Mouse (Mus musculus) layer of hippocampus, postnatal 10 days (tissue): ENCODE results near the gene Pappa. TPM values are rescaled to one million over a fixed set of nuclear protein-coding genes. Genes with fewer than 3 reads are reported as not detected.

Source experiments
- DNase-seq, 2 experiments: peaks; one replicate each; pipeline ENCODE4 v3.0.0; 2021; ENCODE audit warnings: low spot score in 2 of 2
- total RNA-seq, 2 experiments: library from RNA; stranded (reverse); gene quantifications; 2 replicates each; pipeline ENCODE4 v1.2.3; 2021

Gene Pappa
- total RNA-seq, 2 experiments from 2014 or later, result 1.1 to 1.3 TPM

GRCm38 (mm10) chr4:65267066-65267465 is 143.1 kb downstream of the Pappa start:
- DNase-seq, result no peak

DNA sequence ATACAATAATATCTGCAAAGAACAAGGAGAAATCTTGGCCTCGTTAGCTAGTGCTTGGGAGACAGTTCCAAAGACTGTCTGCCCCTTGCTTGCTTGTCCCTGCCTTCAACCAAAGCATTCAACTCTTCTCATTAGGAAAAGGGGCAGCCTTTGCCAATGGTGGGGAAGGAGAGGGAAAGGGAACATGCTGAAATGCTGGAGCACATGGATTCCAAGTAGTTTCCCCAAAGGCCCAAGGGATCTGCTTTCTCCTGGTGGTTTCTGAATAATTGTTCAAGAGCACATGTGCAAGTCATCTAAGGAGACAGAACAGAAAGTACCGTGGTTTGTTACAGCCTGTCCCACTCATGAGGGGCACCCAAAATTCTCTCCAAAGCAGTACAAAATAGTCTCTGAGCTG is 146.0 kb downstream of the Pappa start:
- DNase-seq, result no peak

- peak; percentile 32 to 45 for DNase-seq
These were observed 148.3 kb downstream of the Pappa start for GRCm38 (mm10) chr4:65272295-65272694.

- DNase-seq, result no peak
These were observed 149.4 kb downstream of the Pappa start for GRCm38 (mm10) chr4:65273299-65273851.

- DNase-seq, result no peak
These were observed 154.7 kb downstream of the Pappa start for GRCm38 (mm10) chr4:65278451-65279271.

DNA sequence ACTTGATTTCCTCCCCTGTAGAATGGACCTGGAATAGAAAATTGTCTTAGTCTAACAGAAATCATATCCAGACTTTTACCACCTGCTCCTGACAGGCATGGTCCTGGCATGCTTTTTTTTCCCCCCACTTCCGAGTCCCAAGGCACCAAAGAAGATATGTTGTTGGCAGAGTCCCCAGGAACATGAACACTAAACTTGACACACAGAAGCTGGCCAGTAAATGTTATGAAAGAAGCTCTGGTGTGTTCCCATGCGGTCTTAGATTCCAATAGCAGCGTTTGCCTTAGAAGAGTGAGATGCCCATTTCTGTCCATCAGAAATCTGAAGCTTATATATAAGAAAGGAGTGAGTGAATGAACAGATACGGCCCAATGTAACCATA is 155.3 kb downstream of the Pappa start:
- no peak for DNase-seq

GRCm38 (mm10) chr4:65279979-65280677 is 156.2 kb downstream of the Pappa start:
- no peak for DNase-seq

DNA sequence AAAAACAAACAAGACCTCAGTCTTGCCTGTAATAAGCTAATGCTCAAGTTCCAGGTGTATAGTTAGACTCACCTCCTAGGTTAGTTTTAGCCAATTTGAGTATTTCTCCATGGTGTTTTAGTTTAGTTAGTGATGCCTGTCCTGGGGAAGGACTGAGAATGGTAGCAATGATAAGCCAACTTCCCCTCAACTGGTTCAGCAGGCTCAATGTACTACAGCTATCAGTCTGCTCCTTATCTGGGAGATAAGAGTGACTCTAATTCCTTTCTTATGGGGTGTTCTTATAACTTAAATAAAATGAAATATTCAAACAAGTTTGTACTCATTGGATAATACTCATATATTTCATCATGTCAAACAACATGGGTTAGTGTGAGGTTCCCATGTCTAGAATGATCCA is 156.9 kb downstream of the Pappa start:
- no peak for DNase-seq

DNA sequence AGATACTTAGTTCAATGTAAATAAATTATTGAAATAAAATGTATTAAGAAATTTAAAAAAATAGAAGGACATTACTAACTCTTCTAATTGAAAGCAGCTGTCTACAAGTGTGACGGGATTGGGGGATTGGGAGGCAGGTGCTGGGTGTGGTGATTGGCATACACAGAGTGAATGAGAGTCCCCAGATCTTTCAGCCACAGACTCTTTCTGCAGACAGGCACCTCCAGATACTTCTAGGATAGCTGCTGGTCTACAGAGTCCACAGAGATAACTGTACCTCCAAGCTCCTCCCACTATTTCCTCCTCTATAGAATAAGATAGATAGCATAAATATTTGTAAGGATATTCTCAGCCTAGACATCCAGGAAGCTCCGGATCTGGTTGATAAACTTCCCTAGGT is 159.6 kb downstream of the Pappa start:
- DNase-seq, result no peak

- DNase-seq, result no peak
These were observed 161.2 kb downstream of the Pappa start for GRCm38 (mm10) chr4:65285165-65285564.

DNA sequence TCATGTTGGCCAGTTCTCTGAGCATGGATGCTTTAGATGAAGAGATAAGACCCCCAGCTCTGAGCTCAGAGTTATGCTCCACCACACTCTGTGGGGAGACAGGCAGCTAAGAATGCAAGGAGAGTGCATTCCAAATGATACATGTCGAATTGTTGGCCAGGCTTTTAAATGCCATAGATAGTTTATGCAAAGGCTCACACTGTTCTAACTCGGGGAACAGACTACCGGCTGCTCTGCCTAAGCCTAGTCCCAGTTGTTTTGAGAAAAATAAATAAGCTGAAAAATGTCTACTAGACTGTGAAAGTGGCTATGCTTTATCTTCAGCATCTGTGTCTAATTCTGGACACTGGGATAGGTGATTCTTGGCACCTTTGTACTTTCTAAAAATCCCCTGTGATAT is 165.3 kb downstream of the Pappa start:
- no peak for DNase-seq

- no peak for DNase-seq
These were observed 171.8 kb downstream of the Pappa start for GRCm38 (mm10) chr4:65295741-65296140.

- peak in 1 of 2 experiments; percentile 11 for DNase-seq
These were observed 172.5 kb downstream of the Pappa start for GRCm38 (mm10) chr4:65296356-65296967.

GRCm38 (mm10) chr4:65296968-65297499 is 173.1 kb downstream of the Pappa start:
- no peak for DNase-seq

GRCm38 (mm10) chr4:65298212-65299181 is 174.5 kb downstream of the Pappa start:
- no peak for DNase-seq

DNA sequence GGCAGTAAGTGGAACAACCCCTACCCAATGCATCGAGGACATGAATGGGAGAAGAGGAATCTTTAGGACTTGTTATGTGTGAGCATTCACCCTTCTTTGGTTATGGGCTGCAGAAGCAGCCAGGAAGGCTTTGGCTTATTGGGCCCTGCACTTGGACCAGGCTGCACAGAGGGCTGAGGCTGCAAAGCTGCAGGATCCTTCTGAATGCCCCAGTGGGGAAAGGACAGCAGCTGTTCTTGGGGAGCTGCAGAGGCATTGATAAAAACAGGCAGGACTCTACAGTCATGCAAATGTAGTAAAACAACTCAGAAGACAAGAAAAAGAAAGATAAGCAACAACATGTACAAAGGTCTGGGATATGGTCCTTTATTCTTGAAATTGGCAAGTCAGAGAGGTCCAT is 175.4 kb downstream of the Pappa start:
- DNase-seq, result no peak

- DNase-seq, result no peak
These were observed 176.5 kb downstream of the Pappa start for GRCm38 (mm10) chr4:65300431-65300830.

- DNase-seq, result no peak
These were observed 178.7 kb downstream of the Pappa start for GRCm38 (mm10) chr4:65302666-65303065.

DNA sequence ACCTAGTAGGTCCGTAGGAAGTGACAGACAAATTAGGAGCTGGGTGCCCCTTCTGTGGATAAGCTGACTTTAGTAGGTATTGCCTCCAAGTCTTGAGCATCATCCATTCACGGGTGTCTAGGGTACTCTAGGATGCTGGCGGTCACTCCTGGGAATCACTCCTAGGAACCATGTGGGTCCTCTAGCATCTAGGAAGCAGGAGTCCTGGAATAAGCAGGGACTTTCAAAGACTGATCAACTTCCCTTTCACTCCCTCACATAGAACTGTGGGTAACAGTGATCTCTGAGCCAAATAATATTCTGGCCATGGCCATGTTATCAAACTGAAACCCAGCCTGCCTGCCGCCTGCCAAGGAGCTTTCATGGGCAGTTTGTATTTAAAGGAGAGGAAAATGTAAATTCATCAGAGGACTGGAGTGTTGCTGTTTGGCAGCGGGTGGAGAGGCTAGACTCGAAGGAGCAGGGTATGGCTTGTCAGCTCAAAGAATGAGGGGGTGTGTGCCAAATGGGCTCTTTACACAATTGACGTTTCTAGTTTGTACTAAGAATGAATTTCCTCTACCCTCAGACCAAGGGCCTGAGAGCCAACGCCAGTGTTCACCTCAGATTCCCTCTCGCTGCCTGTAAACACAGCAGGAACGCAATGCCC is 194.0 kb downstream of the Pappa start:
- DNase-seq, result no peak

DNA sequence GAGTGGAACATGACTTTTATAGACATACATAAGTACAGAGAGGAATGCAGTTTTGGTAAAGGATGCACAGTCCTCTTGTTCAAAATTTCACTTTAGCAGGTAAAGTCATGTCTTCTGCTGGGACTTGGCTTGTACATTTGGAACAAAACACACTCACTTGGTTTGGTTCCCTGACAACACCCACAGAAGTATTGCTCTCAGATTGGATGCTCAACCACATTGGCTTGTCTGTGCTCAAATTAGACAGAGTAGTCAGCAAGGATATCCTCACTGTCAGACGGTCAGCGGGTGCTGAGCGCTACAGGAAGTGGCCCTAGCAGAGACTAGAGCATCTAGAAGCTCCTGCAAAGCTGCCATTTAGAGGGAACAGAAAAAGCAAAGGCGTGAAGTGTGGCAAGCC is 197.4 kb downstream of the Pappa start:
- no peak for DNase-seq
